Mouse (Mus musculus) kidney, adult 2 months (tissue): Measurements from ENCODE around the gene Cnnm2. TPM values are rescaled to one million over a fixed set of nuclear protein-coding genes. Genes with fewer than 3 reads are reported as not detected.

Source experiments
- DNase-seq: peaks from one replicate; pipeline ENCODE4 v3.0.0; 2021
- H3K27ac ChIP-seq: fragments of 200-500 bp; 2 replicates; pipeline ENCODE4 v1.5.1; 2012; ENCODE audit warnings: low read depth, low read length, control low read depth, inconsistent platforms; ENCODE audit not compliant: insufficient read depth
- H3K27me3 ChIP-seq: fragments of 200-500 bp; replicated peaks from 2 replicates; pipeline ENCODE4 v1.6.1; 2012; ENCODE audit warnings: mild to moderate bottlenecking, moderate library complexity, low read length, inconsistent platforms; ENCODE audit not compliant: control insufficient read depth, insufficient read depth
- H3K36me3 ChIP-seq: fragments of 200-500 bp; 2 replicates; pipeline ENCODE4 v1.6.1; 2012; ENCODE audit warnings: mild to moderate bottlenecking, moderate library complexity, low read length, inconsistent platforms; ENCODE audit not compliant: control insufficient read depth, insufficient read depth
- H3K4me1 ChIP-seq: fragments of 200-500 bp; 2 replicates; pipeline ENCODE4 v1.6.1; 2011; ENCODE audit warnings: low read length; ENCODE audit not compliant: control insufficient read depth, insufficient read depth
- H3K4me3 ChIP-seq: fragments of 200-500 bp; 2 replicates; pipeline ENCODE4 v1.5.1; 2011; ENCODE audit warnings: mild to moderate bottlenecking, low read depth, low read length, control low read depth; ENCODE audit not compliant: insufficient read depth
- CTCF ChIP-seq: fragments of 200-500 bp; conservative IDR thresholded peaks from 2 replicates; pipeline ENCODE4 v1.5.1; 2011; ENCODE audit warnings: low read depth, mild to moderate bottlenecking, control low read depth, low read length, moderate library complexity, mixed read lengths; ENCODE audit not compliant: insufficient read depth, insufficient read length
- POLR2A ChIP-seq: fragments of 200-500 bp; IDR thresholded peaks from one replicate; pipeline ENCODE4 v1.6.1; 2011; ENCODE audit warnings: low read depth, low read length, control low read depth
- WGBS: fragments of 180-500 bp; shearing (Covaris S2); methylation state at CpG from one replicate; pipeline ENCODE4 v1.1.7; 2018; 5-methylcytosine and 5-hydroxymethylcytosine counted together
- polyA plus RNA-seq: library from polyadenylated mRNA; depleted of rRNA; stranded (reverse); fragments of >200 nt; gene quantifications from 2 replicates; pipeline ENCODE4 v1.2.3, GENCODE M21; 2012

Gene Cnnm2
- polyA plus RNA-seq, 1 experiment: 26.4 TPM

DNA sequence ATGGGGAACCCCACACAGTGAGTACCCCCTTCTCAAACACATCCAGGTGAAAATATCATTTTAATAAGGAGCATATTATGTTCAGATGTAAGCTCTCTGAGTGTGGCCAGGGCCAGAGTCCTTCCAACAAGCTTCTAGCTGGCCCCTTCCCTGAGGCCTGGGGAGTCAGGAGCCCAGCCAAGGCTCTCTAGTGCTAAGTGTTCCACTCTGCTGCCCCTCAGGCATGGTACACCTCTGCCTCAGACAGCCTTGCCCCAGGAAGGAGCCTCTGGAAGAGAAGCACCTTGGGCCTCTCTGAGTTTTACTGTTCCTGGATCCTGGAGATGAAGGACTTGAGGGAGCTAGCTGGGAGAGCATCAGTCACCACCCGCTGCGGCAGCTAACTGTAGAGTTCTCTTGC lies 118.5 kb downstream of the Cnnm2 start:
- 66% methylated on average over 2 of the region's 2 CpGs for WGBS
- no peaks in the 10 kb centered on the region for H3K36me3 ChIP-seq
- H3K4me3 ChIP-seq: no peak overlapping the region
- peak; percentile 80 for DNase-seq
- peaks cover 15% of the 10 kb centered on the region; the same call in 1 of the 2 replicates for H3K4me1 ChIP-seq
- TF ChIP-seq CTCF (no peak), POLR2A (no peak)
- H3K27ac ChIP-seq: no peak overlapping the region
- H3K27me3 ChIP-seq: no peaks in the 10 kb centered on the region

- H3K27ac ChIP-seq: no peak overlapping the region
- no peak overlapping the region for H3K4me3 ChIP-seq
- H3K36me3 ChIP-seq: peaks cover 2% of the 10 kb centered on the region
- H3K27me3 ChIP-seq: no peaks in the 10 kb centered on the region
- DNase-seq: no peak
- WGBS: 83% methylated on average over 4 of the region's 4 CpGs
- H3K4me1 ChIP-seq: 0 out of 2 replicates have a peak, but pooled peaks cover 3% of the 10 kb centered on the region
- TF ChIP-seq POLR2A (no peak), CTCF (no peak)
Measured at GRCm38 (mm10) chr19:46885365-46885764, 124.0 kb downstream of the Cnnm2 start.

- Histone ChIP-seq H3K27me3 (no peaks in the 10 kb centered on the region), H3K4me3 (no peak overlapping the region), H3K27ac (no peak overlapping the region), H3K36me3 (peaks cover 2% of the 10 kb centered on the region), H3K4me1 (no peaks in the 10 kb centered on the region)
- WGBS: 81% methylated on average over 7 of the region's 7 CpGs
- TF ChIP-seq POLR2A (no peak), CTCF (no peak)
- no peak for DNase-seq
Measured at GRCm38 (mm10) chr19:46886826-46887225, 125.4 kb downstream of the Cnnm2 start.

- H3K27me3 ChIP-seq: no peaks in the 10 kb centered on the region
- WGBS: 55% methylated on average over 14 of the region's 14 CpGs
- TF ChIP-seq POLR2A (no peak), CTCF (no peak)
- H3K27ac ChIP-seq: no peak overlapping the region
- H3K4me3 ChIP-seq: no peak overlapping the region
- peaks cover 5% of the 10 kb centered on the region for H3K36me3 ChIP-seq
- no peaks in the 10 kb centered on the region for H3K4me1 ChIP-seq
- DNase-seq: no peak
Measured at GRCm38 (mm10) chr19:46887811-46888527, 126.6 kb downstream of the Cnnm2 start.

- H3K4me1 ChIP-seq: no peaks in the 10 kb centered on the region
- H3K36me3 ChIP-seq: peaks cover 5% of the 10 kb centered on the region
- no peak overlapping the region for H3K4me3 ChIP-seq
- TF ChIP-seq POLR2A (no peak), CTCF (no peak)
- DNase-seq: no peak
- WGBS: 90% methylated on average over 8 of the region's 8 CpGs
- no peak overlapping the region for H3K27ac ChIP-seq
- no peaks in the 10 kb centered on the region for H3K27me3 ChIP-seq
Measured at GRCm38 (mm10) chr19:46889666-46890065, 128.3 kb downstream of the Cnnm2 start.

DNA sequence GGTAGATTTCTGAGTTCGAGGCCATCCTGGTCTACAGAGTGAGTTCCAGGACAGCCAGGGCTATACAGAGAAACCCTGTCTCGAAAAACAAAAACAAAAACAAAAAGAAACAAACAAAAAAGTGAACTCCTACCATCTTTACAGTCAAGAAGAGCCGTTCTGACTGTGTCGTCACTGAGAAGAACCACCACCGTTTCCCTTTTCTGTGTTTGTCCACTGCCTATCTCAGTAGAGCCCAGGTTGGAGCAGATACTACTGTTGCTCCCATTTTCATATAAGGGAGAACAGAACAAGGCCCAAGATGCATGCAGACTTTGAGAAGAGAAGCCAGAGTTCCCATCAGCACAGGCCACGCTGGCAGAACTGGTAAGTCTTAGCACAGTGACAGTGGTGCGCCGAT lies 129.3 kb downstream of the Cnnm2 start:
- Histone ChIP-seq H3K4me3 (no peak overlapping the region), H3K4me1 (no peaks in the 10 kb centered on the region), H3K27ac (no peak overlapping the region), H3K27me3 (no peaks in the 10 kb centered on the region), H3K36me3 (peaks cover 5% of the 10 kb centered on the region)
- DNase-seq: no peak
- WGBS: 93% methylated on average over 8 of the region's 8 CpGs
- TF ChIP-seq CTCF (no peak), POLR2A (no peak)

GRCm38 (mm10) chr19:46892856-46893255 lies 131.5 kb downstream of the Cnnm2 start:
- whole genome bisulfite sequencing: 80% methylated on average over 3 of the region's 3 CpGs
- TF ChIP-seq CTCF (no peak), POLR2A (no peak)
- Histone ChIP-seq H3K27ac (no peak overlapping the region), H3K27me3 (no peaks in the 10 kb centered on the region), H3K4me1 (no peaks in the 10 kb centered on the region), H3K36me3 (peaks cover 12% of the 10 kb centered on the region), H3K4me3 (no peak overlapping the region)
- no peak for DNase-seq
